21 mouse cellular contexts compared by ENCODE assay signal in the genomic region with DNA sequence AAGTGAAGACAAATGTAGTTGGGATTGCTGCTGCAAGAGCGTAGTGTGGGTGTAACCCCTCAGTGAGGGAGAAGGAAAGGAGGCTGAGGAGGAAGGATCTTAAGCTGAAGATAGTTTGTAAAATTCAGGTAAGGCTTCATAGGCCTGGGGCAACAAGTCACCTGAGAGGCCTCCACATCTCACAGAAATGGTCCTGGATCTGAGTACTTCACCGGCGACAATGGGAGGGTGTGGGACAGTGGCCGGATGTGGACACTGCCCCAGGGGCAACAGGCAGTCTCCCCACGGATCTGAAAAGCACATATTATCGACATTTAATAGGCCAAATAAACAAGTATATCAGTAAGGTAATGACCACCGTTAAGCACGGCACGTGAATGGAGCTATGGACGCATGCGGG. TPM values are rescaled to one million over a fixed set of nuclear protein-coding genes. Genes with fewer than 3 reads are reported as not detected.
"Had no signal": no experiment of that assay in that cellular context is flagged by ENCODE, and none has a peak within 500 bp of the region (broad histone marks: within the 10 kb centered on the region; RNA-seq: fewer than 3 reads in every experiment).

No protein-coding gene starts in this region.

- H3K27ac ChIP-seq: neural tube, embryonic 12.5 days; neural tube, embryonic 13.5 days; neural tube, embryonic 15.5 days; stomach, embryonic 15.5 days; stomach, postnatal 0 days had no signal

- H3K9me3 ChIP-seq: neural tube, embryonic 12.5 days; neural tube, embryonic 13.5 days; neural tube, embryonic 15.5 days; stomach, embryonic 15.5 days had no signal

- H3K4me3 ChIP-seq: neural tube, embryonic 12.5 days; neural tube, embryonic 13.5 days; neural tube, embryonic 15.5 days; stomach, embryonic 15.5 days had no signal

- H3K4me1 ChIP-seq: neural tube, embryonic 12.5 days; neural tube, embryonic 13.5 days; neural tube, embryonic 15.5 days; stomach, embryonic 15.5 days had no signal

- H3K27me3 ChIP-seq: neural tube, embryonic 12.5 days; neural tube, embryonic 13.5 days; neural tube, embryonic 15.5 days; stomach, embryonic 15.5 days had no signal

- DNase-seq: retina, postnatal 1 day; right cerebral cortex, adult 18-20 months; right cerebral cortex, postnatal 14 days; right cerebral cortex, postnatal 25 days; right cerebral cortex, postnatal 4 days; spleen, adult 18-20 months; thymus, adult 18-20 months; thymus, adult 2 months; thymus, postnatal 14 days; thymus, postnatal 25 days; thymus, postnatal 36 days; thymus, postnatal 4 days had no signal

- H3K4me2 ChIP-seq: neural tube, embryonic 12.5 days; neural tube, embryonic 13.5 days; neural tube, embryonic 15.5 days; stomach, embryonic 15.5 days had no signal

- H3K9ac ChIP-seq: neural tube, embryonic 12.5 days; neural tube, embryonic 13.5 days; neural tube, embryonic 15.5 days; stomach, embryonic 15.5 days had no signal

- H3K36me3 ChIP-seq: stomach, embryonic 15.5 days had no signal

RNA-seq across cellular contexts. Expression of a gene that starts 50.4 kb away (rescaled TPM):
- total RNA-seq: neutrophil, adult 5-6 weeks had no signal
- polyA plus RNA-seq: spleen, adult 2 months; testis, adult 2 months; thymus, adult 2 months; urinary bladder, adult 2 months had no signal
